Mouse (Mus musculus): ENCODE results near the gene Plxna2. TPM values are rescaled to one million over a fixed set of nuclear protein-coding genes. Genes with fewer than 3 reads are reported as not detected.
A peak's percentile ranks its signal among the peaks of the same experiment; 100 is the strongest.

The Plxna2 gene
- total RNA-seq, 2 experiments from 2014 or later = 95.0 to 97.9 TPM

DNA sequence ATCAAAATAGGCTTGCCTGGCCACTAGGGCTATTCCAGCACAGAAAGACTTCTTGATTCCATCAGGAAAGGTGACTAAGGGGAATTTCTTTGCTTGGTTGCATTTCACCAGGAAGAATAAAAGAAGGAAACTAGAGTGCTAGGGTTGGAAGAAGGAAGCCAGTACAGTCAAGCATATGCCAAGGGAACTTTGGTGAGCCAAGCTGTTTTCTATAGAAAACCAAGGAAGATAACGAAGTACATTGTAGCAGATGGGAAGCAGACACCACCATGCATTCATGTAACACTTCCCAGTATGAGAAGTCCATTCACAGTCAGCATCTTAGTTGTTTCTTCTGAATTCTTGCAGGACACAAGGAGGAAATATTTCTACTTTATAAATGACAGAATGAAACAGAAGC is 5.4 kb upstream of the Plxna2 start:
- intact Hi-C loops (cut with DNase I) = loop anchor here (10.0 kb wide), 1 partner anchor 678 kb away; no protein-coding TSS in a partner anchor
- no peak for DNase-seq (ENCODE audit: extremely low spot score in 1 of 2, low spot score in 2 of 2)
- no peak for TF ChIP-seq CTCF (IDR thresholded peaks at IDR 0.05)
- no peak overlapping the region for H3K4me3 ChIP-seq
- peak overlapping the region; percentile 32; the same call in 1 of the 2 replicates for H3K27ac ChIP-seq

DNA sequence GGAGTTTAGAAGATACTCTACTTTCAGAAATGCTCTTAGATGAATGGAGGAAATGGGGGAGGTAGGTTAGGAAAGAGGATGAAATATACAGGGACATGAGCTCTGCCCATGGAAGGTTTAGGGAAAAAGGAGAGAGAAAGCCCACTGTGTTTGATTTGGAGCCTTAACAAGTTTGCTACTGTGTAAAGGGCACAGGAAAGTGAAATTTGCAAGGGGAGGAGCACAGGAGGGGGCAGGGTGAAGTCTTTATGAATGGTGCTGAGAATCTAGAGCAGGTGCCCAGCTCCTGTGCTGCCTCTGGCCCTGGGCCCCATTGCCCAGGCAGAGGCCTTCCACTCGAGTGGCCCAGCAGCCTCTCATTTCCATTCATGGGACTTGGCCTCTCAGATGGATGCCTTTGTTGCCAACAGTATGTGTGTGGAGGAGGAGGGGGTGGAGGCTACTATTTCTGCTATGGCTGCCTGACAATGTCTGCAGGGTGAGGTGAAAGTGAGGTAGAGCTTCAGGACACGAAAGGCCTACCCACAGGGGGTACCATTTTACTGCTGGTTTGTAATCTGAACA is 4.7 kb upstream of the Plxna2 start:
- intact Hi-C loops (cut with DNase I) = loop anchor here (10.0 kb wide), 1 partner anchor 679 kb away; no protein-coding TSS in a partner anchor
- TF ChIP-seq CTCF (IDR thresholded peaks at IDR 0.05) = no peak
- DNase-seq (ENCODE audit: extremely low spot score in 1 of 2, low spot score in 2 of 2) = no peak
- Histone ChIP-seq H3K27ac (peak overlapping the region; percentile 32; the same call in 1 of the 2 replicates), H3K4me3 (no peak overlapping the region)

DNA sequence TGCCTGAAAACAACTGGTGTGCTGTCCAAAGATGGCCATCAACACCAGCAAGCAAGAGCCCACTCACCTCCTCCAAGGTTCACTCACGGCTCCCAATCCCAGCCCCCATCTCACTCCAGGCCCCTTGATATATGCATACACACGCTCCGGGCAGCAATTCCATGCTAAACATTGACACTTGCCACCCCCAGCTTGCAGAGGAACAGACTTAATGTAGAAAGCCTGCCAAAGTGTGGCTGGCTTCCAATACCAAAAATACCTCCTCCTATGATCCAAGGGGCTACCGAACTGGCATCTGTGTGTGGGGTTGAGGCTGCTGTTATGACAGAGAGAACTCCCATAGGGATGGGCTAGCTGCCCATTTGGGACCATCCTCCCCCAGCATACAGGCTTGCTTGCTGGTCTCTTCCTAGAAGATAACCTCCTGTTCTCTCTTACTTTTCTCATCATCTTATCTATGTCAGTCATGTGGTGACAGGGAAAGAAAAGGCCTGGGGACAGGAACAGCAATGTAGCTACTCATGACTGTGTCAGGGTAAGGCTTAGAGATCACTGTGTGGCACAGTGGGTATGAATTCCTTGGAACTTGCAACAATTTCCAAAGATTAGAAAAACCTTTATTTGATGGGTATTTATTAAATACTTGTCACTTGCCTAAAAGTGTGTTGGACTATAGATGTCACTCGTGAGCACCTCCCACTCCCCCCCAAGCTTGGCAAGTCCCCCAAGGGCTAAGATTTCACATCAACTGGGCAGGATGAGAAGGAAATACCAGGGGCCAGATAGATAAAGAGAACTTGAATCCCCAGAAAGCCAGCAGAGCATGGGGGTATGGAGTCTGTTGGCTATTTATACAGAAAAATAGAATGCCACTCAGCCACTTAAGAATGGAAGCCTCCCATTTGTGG is 3.8 kb upstream of the Plxna2 start:
- intact Hi-C loops (cut with DNase I) = loop anchor here (10.0 kb wide), 1 partner anchor 679 kb away; no protein-coding TSS in a partner anchor
- TF ChIP-seq CTCF (IDR thresholded peaks at IDR 0.05) = no peak
- Histone ChIP-seq H3K27ac (peak overlapping the region; percentile 32; the same call in 1 of the 2 replicates), H3K4me3 (no peak overlapping the region)
- peak in 1 of 2 experiments; percentile 56 for DNase-seq (ENCODE audit: extremely low spot score in 1 of 2, low spot score in 2 of 2)

DNA sequence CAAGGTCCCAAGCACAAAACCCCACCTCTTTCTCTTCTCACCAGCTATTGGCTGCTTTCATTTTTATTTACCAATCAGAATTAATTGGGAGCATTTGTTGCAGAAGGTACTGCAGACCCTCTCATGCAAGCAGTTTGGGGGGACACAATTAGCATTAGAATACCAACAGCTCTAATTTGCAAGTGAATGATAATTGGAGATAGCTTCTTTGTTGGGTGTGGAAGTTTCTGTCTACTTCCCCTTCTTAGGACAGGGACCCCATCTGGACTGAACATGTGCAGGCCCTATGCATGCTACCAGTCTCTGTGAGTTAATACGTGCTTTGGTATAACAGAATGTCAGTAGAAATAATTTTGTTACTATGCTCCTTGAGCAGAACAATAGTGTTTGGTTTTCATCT is 1.9 kb upstream of the Plxna2 start:
- no peak for TF ChIP-seq CTCF (IDR thresholded peaks at IDR 0.05)
- intact Hi-C loops (cut with DNase I) = loop anchor here (5.0 to 10.0 kb wide), 6 partner anchors 201 to 1229 kb away; no protein-coding TSS in a partner anchor
- Histone ChIP-seq H3K27ac (no peak overlapping the region), H3K4me3 (no peak overlapping the region)
- no peak for DNase-seq (ENCODE audit: extremely low spot score in 1 of 2, low spot score in 2 of 2)

GRCm38 (mm10) chr1:194618841-194619311 is 858 bp downstream of the Plxna2 start:
- peak; percentile 74 to 75 for DNase-seq (ENCODE audit: extremely low spot score in 1 of 2, low spot score in 2 of 2)
- peak; percentile 62 for TF ChIP-seq CTCF (IDR thresholded peaks at IDR 0.05)
- Histone ChIP-seq H3K27ac (peak overlapping the region; percentile 99), H3K4me3 (peak overlapping the region; percentile 97)
- intact Hi-C loops (cut with DNase I) = loop anchor here (2.0 to 10.0 kb wide), 8 partner anchors 104 to 1232 kb away; no protein-coding TSS in a partner anchor

GRCm38 (mm10) chr1:194619353-194620244 is 1.6 kb downstream of the Plxna2 start:
- DNase-seq (ENCODE audit: extremely low spot score in 1 of 2, low spot score in 2 of 2) = peak; percentile 91
- intact Hi-C loops (cut with DNase I) = loop anchor here (2.0 to 10.0 kb wide), 13 partner anchors 68 to 1232 kb away; no protein-coding TSS in a partner anchor
- Histone ChIP-seq H3K4me3 (peak overlapping the region; percentile 97), H3K27ac (peak overlapping the region; percentile 99)
- TF ChIP-seq CTCF (IDR thresholded peaks at IDR 0.05) = peak; percentile 35

GRCm38 (mm10) chr1:194620245-194620991 is 2.4 kb downstream of the Plxna2 start:
- Histone ChIP-seq H3K27ac (peak overlapping the region; percentile 99), H3K4me3 (peak overlapping the region; percentile 97)
- peak; percentile 52 to 54 for DNase-seq (ENCODE audit: extremely low spot score in 1 of 2, low spot score in 2 of 2)
- TF ChIP-seq CTCF (IDR thresholded peaks at IDR 0.05) = no peak
- intact Hi-C loops (cut with DNase I) = loop anchor here (5.0 to 10.0 kb wide), 5 partner anchors 67 to 923 kb away; no protein-coding TSS in a partner anchor

- intact Hi-C loops (cut with DNase I) = loop anchor here (5.0 to 10.0 kb wide), 5 partner anchors 65 to 925 kb away; no protein-coding TSS in a partner anchor
- TF ChIP-seq CTCF (IDR thresholded peaks at IDR 0.05) = no peak
- peak overlapping the region; percentile 97 for H3K4me3 ChIP-seq
- DNase-seq (ENCODE audit: extremely low spot score in 1 of 2, low spot score in 2 of 2) = no peak
- peak overlapping the region; percentile 99 for H3K27ac ChIP-seq
Observed at GRCm38 (mm10) chr1:194622174-194622573, 4.2 kb downstream of the Plxna2 start.

DNA sequence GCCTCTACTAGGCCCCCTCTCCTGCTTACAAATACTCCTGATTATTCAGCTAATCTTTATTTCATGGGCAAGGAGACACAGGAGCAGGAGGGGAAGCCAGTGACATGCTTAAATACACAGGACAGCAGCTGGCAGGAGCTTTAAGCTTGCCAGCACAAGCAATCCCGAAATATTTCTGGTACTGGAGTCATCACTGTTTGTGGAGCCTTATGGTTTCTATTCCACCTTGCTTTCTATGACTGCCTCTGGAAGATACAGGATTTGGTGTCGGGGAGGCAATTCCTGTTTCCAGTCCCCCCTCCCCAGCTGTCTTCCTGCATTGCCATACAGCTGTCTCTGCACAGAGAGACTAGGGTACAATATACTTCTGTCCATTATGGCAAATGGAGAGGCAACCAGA is 4.7 kb downstream of the Plxna2 start:
- no peak for DNase-seq (ENCODE audit: extremely low spot score in 1 of 2, low spot score in 2 of 2)
- TF ChIP-seq CTCF (IDR thresholded peaks at IDR 0.05) = no peak
- intact Hi-C loops (cut with DNase I) = loop anchor here (5.0 to 10.0 kb wide), 5 partner anchors 65 to 925 kb away; no protein-coding TSS in a partner anchor
- peak overlapping the region; percentile 97 for H3K4me3 ChIP-seq
- peak overlapping the region; percentile 99 for H3K27ac ChIP-seq

- H3K4me3 ChIP-seq = peak overlapping the region; percentile 97
- no peak for TF ChIP-seq CTCF (IDR thresholded peaks at IDR 0.05)
- H3K27ac ChIP-seq = peak overlapping the region; percentile 54
- intact Hi-C loops (cut with DNase I) = loop anchor here (5.0 to 10.0 kb wide), 5 partner anchors 64 to 926 kb away; no protein-coding TSS in a partner anchor
- DNase-seq (ENCODE audit: extremely low spot score in 1 of 2, low spot score in 2 of 2) = no peak
Observed at GRCm38 (mm10) chr1:194623641-194624040, 5.6 kb downstream of the Plxna2 start.
